Mouse (Mus musculus) cerebellum, adult 2 months (tissue): Measurements from ENCODE around the gene Scgn.

Experiments
- CTCF ChIP-seq: fragments of 200-500 bp; IDR thresholded peaks from 2 replicates; pipeline ENCODE4 v1.5.1; 2011; ENCODE audit warnings: low read depth, mild to moderate bottlenecking, control low read depth, low read length, moderate library complexity, borderline replicate concordance; ENCODE audit not compliant: insufficient read depth
- POLR2A ChIP-seq: fragments of 200-500 bp; IDR thresholded peaks from 2 replicates; pipeline ENCODE4 v1.6.1; 2011; ENCODE audit warnings: low read length, control low read depth, borderline replicate concordance; ENCODE audit not compliant: insufficient read depth

DNA sequence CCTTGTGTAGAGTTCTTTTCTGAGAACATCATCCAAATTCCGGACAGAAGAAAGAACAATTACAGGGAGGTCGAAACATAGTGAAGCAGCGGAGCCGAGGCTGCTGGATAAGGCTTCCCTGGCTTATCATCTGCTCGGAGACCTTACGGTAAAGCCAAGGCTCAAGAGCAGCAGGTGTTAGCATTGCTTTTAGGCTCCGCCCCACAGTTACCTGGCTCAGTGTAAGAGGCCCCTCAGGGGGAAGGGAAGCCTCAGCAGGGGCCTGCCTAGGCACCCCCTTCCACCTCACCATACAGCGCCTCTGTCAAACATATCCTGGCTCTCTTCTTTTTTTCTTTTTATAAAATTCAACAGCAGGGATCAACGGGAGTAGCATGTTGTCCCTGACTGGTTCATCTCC is 3.0 kb upstream of the Scgn start:
- no peak for TF ChIP-seq CTCF
- no peak for TF ChIP-seq POLR2A
